Mouse (Mus musculus): ENCODE data around the gene Gmpr.

Gmpr gene

DNA sequence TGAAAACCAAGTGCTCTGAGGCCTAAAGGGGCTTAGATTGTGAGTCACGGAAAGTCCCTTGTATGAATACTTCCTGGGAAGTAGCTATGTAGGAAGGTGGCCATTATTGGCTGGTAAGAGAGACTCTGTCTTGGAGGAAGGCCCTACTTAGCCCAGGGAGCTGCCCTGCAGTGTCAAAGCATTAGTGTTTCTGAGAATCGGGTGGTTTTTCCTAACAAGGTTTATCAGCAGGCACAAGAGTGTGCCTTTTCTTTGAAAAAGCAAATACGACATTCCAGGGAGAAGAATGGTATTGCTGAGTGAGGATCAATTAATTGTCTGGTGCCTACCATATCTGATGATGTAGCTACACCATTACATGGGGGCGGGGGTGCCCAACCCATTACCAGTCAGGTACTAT lies 39.7 kb downstream of the Gmpr start:
- peak; percentile 57 for DNase-seq

DNA sequence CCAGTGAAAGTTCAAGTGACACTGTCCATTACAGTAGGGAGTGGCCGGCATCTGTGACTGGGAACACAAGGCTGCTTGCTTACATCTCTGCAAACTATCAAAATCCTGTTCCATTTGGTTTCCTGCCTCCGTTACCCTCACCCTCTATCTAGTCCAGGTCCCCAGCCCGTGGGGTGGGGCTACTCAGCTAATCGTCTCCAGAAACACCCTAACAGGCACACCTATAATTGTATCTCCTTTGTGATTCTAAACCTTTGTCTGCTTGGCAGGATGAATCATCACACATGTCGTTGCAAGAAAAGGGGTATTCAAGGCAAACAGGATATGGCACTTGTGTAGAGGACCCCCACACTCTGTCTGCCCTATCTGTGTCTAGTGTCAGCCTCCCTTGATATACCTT lies 40.3 kb downstream of the Gmpr start:
- peak; percentile 76 for DNase-seq

DNA sequence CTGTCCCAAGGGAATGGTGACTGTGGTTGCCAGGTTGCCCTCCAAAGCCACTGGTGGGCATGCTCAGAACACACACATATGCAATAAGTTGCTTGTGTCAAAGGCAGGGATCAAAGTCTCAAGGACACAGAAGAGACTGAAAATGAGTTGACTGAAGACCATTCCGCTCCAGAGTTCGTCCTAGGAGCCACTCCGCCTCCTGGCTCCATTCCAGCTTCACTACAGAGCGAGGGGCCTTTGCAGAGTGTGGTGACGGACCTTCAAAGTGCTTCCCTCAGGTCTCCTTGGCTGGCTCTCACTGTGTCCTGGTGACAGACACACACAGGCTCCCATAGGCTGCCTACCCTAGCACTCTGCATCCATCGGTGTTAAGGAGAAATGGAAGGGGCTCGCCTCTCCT lies 46.4 kb downstream of the Gmpr start:
- no peak for DNase-seq

DNA sequence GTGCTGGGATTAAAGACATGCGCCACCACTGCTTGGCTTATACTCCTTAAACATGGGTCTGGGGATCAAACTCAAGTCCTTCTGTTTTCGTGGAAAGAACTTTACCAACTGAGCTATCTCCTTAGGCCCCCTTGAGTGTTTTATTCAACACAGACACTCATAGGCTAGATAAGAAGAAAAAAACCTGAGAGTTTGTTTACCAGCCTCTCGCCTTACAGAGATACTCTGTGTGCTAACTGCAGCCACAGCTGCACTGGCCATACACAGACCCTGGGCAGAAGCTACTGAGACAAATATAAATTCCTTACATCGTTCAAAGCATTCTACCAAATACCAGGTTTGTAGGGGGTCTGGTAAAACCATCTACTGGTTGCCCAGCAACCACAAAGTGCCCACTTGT lies 51.1 kb downstream of the Gmpr start:
- no peak for DNase-seq

DNA sequence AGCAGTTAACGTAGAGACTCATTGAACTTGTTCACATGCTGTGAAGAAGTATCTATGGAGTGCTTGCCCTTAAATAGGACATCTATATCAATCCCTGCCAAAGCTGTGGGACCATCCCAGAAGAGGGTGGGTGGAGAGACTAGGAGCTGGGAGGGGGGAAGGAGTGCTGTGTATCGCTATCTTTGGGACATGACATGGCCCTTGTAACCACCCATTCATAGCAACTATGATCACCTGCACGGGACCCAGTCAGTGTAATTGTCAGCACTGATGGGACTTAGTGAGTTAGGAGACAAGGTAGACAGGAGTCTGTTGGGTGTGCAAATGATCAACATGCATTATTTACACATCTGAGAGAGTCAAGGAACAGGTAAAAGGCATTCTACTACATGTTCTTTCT lies 52.0 kb downstream of the Gmpr start:
- DNase-seq = no peak

DNA sequence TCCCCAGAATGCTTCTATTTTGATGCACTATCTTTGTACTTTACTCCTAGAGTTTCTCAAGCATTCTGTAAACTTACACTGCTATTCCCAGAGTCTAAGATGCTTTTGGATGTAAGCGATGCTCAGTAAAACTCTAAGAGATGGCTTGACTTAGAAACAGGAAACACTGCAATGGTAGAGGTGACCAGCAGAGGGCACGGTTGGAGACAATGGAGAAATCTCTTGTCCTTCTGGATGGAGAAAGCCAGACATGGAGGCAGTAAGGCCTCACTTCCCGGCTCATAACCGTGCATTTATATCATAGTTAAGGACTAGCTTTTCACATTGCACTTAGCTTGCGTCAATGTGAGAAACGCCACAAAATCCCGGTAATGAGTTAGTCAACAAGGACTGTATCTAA lies 53.3 kb downstream of the Gmpr start:
- peak; percentile 52 for DNase-seq

DNA sequence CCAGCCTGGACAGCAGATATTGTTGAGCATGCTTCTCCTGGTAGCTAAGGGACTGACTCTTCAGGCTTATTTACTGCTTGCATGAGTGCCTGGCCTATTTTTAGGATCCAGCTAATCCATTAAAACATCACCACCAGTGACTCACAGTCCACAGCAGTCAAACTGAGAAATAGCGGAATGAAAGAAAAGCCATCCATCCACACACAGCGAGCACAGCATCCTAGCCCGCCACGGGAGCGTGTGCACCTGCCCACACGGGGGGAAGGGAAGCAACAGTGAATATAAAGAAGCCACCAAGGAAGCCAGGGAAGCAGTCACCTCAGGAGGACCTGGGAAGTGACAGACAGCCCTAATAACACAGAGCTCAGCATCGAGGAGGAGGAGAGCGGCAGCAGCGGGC lies 54.8 kb downstream of the Gmpr start:
- no peak for DNase-seq

DNA sequence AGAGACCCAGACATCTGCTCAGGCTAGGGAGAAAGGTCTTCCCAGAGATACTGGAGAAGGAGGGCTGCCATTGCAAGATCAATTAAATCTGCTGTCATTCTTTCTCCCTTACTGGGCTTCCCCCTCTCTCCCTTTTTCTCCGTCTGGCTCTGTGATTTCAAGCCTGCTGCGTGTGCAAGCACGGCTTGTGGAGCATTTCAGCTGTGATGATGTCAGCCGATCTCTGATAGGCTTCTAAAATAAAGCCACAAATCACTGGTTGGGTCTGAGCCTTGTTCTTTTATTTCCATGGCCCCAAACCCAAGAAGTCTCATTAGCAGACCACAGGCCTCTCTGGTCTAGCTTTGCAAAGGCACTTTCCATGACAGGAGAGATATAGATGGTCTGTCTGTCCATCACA lies 57.7 kb downstream of the Gmpr start:
- no peak for DNase-seq

DNA sequence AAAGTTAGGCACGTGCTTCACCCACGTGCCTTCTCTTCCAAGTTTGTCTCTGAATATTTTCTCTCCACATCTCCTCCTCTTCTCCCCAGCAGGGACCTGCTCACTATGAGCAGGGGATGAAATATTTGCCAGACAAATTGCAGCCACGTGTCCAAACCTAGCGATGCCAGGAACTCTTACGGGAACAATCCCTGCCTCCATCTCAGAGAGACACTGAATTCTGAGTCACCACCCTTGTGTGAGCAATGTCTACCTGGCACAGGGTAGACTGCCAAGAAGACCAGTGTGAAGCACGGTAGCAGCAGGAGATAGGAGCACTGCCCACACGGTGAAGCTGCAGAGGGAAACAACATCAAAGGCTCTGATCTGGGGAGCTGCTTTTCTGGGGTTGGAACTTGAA lies 62.7 kb downstream of the Gmpr start:
- no peak for DNase-seq

DNA sequence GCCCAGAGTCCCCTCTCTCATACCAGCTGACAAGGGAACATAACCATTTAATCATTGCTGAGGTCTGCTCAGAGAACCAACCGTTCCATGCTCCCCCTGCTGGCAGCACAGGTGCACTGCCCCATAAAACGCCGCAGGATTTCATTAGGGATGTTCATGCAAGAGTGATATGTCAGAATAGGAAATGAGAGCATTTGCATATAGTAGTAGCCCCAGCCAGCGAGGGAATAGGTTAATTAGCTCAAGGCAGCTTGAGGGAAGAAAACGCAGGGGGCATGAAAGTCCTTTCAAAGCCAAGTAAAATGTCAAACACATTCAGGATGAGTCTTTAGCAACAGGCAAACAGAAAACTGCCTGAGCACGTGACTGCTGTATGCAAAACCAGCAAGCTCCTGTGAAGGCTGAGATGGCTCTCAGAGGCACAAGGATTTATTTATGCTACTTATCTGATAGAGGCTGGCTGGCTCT lies 64.6 kb downstream of the Gmpr start:
- DNase-seq = peak; percentile 87

DNA sequence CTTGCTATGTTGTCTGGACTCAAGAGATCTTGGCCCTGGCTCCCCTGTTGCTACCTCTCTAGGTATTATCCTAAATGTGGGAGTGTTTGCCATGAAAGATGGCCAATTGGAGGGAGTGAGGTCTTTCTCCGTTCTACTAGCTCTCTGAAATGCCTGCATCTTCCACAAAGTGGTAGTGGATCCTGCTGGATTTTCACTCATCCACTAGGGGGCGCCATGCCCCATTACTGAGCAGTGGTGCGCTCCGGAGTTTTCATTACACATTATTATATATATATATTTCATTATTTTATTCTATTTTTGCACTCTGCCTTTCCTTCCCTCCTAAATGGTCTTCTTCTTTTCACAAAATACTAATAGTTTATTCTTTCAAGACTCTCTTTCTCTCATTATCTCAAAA lies 65.5 kb downstream of the Gmpr start:
- DNase-seq = peak; percentile 76

DNA sequence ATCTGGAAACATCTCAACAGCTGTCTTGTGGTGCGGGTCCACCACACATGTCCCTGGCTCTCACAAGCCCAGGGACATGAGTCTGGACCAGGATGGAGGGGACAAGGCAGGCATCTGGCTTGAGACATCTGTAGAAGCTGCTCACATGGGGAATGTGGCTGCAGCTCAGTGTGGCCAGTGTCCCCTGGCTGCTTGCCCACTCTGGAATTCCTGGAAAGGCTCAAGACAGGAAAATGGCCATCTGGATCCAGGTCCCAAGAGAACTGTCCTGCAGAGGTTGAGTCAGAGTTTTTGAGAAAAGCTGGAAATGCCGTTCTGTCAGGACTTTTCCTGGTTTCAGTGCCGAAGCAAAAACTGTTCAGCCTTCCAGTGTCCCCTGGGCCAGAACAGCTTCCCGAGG lies 68.9 kb downstream of the Gmpr start:
- no peak for DNase-seq

DNA sequence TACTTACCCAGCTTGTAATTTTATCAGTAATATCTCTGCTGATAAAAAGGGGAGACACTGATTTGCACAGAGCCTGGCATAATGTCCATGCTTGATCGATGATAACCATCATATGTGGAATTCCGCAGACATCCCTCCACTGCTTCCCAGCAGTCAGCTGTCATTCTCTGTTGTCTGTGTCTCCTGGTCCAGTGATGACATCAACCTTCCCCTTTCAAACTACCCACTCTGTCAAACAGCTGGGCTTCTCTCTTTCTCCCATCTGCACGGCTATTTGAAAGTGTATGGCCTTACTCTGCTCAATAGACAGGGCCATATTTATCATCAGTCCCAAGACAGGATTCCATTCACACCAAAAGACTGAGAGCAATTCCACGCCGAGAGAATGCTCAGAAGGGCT lies 70.1 kb downstream of the Gmpr start:
- DNase-seq = no peak

DNA sequence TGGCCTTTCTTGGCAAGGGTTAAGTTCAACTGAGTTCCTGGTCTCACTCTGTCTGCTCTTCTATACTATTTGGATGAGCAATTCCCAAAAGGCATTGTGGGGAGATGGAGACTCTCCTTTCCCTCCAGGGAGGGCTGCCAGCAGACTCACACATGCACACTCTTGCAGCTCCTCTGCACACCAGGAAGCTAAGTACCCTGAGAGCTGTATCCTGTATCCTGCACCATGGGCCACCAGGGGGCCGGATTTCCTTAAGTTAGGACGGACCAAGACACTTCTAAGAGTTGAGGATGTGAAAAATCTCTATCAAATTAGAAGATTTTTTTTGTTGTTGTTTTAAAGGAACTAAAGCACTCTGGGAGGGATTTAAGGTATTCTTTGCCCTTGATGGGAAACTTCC lies 70.5 kb downstream of the Gmpr start:
- DNase-seq = peak; percentile 25

DNA sequence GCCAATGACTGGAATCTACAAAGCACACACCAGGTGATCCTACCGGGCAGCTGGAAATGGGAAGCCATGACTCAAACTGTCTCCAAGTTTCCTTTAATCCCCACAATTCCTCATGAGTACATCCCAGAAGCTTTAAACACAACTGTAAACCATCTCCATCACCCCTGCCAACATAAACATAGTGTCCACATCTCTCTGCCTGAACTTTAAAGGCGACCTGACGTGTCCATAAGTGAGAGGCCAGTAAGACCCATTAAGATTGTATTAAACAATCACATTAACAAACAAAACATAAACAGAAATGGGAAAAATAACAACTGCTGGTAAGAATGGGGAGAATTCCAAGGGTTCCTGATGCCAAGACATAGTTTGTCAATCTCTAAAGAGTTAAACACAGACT lies 72.5 kb downstream of the Gmpr start:
- no peak for DNase-seq

DNA sequence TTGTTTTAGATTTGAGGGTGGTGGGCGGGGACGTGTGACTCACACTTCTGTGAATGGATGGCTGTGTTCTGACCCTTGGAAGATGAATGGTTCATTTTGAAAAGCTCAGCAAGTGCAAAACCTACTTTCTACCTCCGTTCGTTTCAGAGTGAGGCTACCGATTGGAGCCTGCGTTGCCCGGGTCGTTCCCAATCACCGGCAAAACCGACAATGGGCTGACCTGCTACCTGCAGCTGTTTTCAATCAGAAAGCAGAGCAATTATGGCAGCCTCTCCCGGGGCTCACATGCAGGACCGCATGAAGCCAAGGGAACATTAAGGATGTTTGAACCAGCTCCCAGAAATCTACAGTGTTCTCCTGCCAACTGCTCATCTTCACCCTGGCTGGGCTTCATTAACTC lies 75.0 kb downstream of the Gmpr start:
- DNase-seq = no peak

DNA sequence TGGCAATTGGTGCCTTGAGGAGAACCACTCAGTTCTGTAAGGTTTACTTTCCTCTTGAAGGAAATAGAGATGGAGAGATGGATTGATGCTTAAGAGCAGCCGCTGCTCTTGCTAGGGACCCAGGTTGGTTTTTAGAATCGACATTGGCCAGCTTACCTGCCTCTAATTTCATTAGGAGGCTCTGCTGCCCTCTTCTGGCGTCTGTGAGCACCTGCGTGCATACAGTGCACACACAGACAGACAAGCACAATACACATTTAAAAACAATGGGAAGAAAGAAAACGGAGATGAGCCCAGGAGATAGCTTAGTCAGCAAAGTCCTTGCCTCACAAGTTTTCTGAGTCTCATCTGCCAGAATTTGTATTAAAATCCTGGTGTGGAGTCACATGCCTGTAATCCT lies 75.8 kb downstream of the Gmpr start:
- peak; percentile 16 for DNase-seq

DNA sequence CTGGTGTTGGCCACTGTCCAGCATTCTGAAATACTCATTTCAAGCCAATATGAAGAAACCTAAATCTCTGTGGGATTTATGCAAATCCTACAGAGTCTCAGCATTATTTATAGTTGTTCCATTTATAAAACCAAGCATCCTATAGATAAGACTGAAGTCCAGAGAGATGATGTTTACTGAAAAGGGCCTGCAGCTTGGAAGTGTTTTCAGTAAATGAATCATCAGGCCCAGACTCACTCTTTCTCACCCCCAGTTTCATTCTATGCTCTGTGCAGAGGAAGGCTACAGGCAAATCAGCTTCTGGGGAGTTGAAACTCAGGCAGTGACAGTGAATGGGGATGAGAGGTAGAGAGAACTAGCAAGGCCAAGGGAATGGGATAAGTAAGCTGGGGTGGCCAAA lies 83.7 kb downstream of the Gmpr start:
- no peak for DNase-seq

DNA sequence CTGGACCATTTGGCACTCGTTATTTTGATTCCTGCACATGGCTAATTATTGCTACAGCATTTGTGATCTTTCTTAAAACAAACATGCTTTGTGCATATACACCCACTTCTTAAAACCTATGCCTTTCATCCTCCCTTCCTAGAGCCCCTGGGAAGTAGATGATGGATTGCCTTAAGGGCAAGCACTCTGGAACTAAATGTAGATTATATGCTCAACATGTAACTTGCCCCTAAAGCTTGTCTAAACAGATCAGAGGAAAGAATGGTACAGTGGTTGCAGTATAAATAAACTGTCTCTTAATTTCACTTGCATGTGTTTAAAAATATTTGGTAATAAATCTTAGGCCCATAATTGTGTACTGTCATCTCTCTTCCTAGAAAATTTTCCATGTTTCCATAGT lies 86.7 kb downstream of the Gmpr start:
- no peak for DNase-seq

DNA sequence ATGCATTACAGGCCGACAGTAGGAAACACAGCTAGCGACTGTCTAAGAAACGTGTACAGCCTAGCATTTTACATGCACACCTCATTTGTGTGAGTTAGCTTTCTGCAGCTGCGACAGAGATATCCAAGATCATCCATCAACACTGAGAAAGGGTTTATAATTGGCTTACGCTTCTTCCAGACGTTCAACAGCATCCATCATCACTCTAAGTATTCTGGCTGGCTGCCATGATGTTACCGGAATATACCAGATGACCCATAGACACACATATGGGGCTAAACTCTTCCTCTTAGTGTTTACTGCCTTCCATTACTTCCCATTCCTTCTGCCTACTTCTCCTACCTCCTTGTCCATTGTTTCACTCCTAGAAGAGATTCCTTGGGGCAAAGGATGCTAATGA lies 88.2 kb downstream of the Gmpr start:
- no peak for DNase-seq

DNA sequence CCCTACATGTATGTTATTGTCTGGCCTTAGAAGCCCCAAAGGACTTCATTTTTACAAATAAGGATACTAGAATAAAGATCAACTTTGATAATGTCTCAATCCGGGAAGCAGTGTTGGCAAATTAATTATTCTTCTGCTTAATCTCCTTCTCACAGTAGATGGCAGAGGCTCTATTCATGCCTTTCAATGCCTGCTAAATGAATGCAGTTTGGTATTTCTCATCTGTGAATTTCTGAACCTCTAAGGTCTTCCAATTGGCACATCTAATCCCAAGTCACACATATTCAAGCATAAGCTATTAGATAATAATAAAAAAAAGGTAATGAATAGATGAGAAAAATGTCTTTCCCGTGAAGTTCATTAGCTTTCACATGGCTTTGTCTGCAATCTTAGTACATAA lies 92.6 kb downstream of the Gmpr start:
- DNase-seq = no peak

DNA sequence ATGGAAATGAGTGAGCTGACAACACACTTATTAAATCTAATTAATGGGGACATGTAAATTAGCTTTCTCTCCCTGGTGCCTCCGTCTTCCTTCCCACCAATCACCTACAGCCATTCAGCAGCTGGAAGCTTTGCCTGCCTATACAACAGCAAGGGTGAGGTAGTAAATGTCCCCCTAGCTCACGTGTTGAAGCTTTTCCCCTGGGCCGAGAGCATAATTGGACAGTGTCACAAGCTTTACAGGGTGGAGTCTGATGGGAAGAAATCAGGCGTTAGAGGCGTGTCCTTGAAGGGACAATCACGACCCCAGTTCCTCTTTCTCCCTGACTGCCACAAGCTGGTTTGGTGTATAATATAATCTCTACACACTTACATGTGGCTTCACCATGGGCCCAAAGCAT lies 93.2 kb downstream of the Gmpr start:
- no peak for DNase-seq

All from liver (tissue).